Mouse (Mus musculus): Measurements from ENCODE around the gene Olfr1462. TPM values are rescaled to one million over a fixed set of nuclear protein-coding genes. Genes with fewer than 3 reads are reported as not detected.

Olfr1462 gene
- not detected in 2 replicates for polyA plus RNA-seq (2016; fragmentation: Nextera tagmentation; extraction: Ambion mirVana)

DNA sequence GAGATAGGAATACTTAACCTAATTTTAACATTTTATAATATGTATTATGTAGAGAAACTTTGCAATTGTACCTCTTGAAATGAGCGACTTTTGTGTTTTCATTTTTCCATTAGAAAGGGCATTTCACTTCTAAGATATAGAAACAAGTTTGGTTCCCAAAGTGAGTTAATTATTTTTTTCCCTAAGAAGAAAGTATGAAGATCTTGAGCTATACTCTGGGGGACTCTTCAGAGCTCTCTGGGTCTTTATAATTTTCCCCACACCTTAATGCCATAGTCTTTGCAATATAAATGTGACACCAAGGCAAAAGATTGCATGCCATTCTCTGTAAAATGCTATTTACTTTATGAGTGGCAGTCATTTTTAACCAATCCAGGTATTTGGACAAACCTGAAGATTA is at the start of gene Olfr1462:
Gene Olfr1462, plus strand, starts transcription at position 301 of the 400 bp plus-strand sequence.
- Histone ChIP-seq H3K4me2 (no peak within 1 kb of the TSS), H3K36me3 (no peaks in the 10 kb centered on the region), H3K27me3 (no peaks in the 10 kb centered on the region), H3K27ac (no peak within 1 kb of the TSS), H3K4me1 (replicated peaks) (no peaks in the 10 kb centered on the region), H3K4me3 (replicated peaks) (no peak within 1 kb of the TSS), H3K9me3 (peaks cover 19% of the 10 kb centered on the region; the same call in 1 of the 2 replicates), H3K9ac (replicated peaks) (no peak within 1 kb of the TSS)
- no peak for ATAC-seq (ENCODE audit: insufficient number of reproducible peaks, insufficient read depth, low FRiP score, low TSS enrichment, low read depth)
- 76% methylated on average over 1 of the region's 1 CpGs for WGBS

DNA sequence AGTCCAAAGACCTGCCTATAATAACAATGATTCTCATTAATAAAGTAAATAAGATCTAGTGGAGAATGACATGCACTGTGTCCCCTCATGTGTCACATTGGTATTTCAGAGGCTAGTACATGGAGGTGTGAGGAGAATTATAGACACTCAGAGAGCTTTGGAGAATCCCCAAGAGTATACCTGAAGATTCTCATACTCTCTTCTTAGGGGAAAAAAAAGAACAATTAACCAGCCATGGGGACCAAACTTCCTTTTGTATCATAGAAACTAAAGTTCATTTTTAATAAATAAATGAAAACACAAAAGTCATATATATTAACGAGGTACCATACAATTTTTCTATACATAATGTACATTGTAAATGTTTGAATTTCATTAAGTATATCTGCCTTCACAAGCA is 36.1 kb upstream of the Olfr1462 start, which contains the start of gene Olfr1459:
Gene Olfr1459, minus strand, starts transcription at position 101 of the 400 bp plus-strand sequence.
- ATAC-seq (ENCODE audit: insufficient number of reproducible peaks, insufficient read depth, low FRiP score, low TSS enrichment, low read depth): no peak
- no peak within 1 kb of the TSS for H3K27ac ChIP-seq
- peaks cover 30% of the 10 kb centered on the region for H3K9me3 ChIP-seq
- H3K4me1 ChIP-seq (replicated peaks): no peaks in the 10 kb centered on the region
- no peak within 1 kb of the TSS for H3K4me3 ChIP-seq (replicated peaks)
- H3K4me2 ChIP-seq: no peak within 1 kb of the TSS
- H3K36me3 ChIP-seq: no peaks in the 10 kb centered on the region
- no peaks in the 10 kb centered on the region for H3K27me3 ChIP-seq
- H3K9ac ChIP-seq (replicated peaks): no peak within 1 kb of the TSS
- WGBS: 82% methylated on average over 1 of the region's 1 CpGs

DNA sequence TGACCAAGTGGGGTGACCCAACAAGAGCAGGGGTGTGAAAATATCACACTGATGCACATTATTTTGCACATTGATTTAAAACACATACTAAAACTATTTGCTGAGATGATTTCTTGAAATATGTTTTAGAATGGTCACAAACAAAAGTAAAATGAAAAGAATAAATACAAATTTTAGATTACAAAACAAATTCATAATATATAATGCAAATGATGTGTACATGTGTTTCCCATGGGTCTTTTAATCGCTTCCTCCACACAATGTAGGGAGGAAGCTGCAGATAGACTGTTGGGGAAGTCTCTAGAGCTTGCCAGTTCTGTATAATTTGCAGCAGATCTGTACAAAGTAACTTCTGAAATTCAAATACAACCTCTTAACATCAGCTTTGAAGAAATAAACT is 22.8 kb upstream of the Olfr1462 start, which contains the start of gene Olfr1461:
Gene Olfr1461, plus strand, starts transcription at position 301 of the 400 bp plus-strand sequence.
- no peak for ATAC-seq (ENCODE audit: insufficient number of reproducible peaks, insufficient read depth, low FRiP score, low TSS enrichment, low read depth)
- WGBS: 64% methylated on average over 1 of the region's 1 CpGs
- no peak within 1 kb of the TSS for H3K27ac ChIP-seq
- H3K9ac ChIP-seq (replicated peaks): no peak within 1 kb of the TSS
- no peak within 1 kb of the TSS for H3K4me3 ChIP-seq (replicated peaks)
- no peak within 1 kb of the TSS for H3K4me2 ChIP-seq
- no peaks in the 10 kb centered on the region for H3K36me3 ChIP-seq
- H3K27me3 ChIP-seq: no peaks in the 10 kb centered on the region
- no peaks in the 10 kb centered on the region for H3K4me1 ChIP-seq (replicated peaks)
- no peaks in the 10 kb centered on the region for H3K9me3 ChIP-seq

- H3K4me2 ChIP-seq: no peak overlapping the region
- H3K27me3 ChIP-seq: no peaks in the 10 kb centered on the region
- H3K9ac ChIP-seq (replicated peaks): no peak overlapping the region
- no peaks in the 10 kb centered on the region for H3K4me1 ChIP-seq (replicated peaks)
- H3K27ac ChIP-seq: no peak overlapping the region
- 93% methylated on average over 11 of the region's 11 CpGs for WGBS
- H3K36me3 ChIP-seq: no peaks in the 10 kb centered on the region
- ATAC-seq (ENCODE audit: insufficient number of reproducible peaks, insufficient read depth, low FRiP score, low TSS enrichment, low read depth): no peak
- H3K9me3 ChIP-seq: peaks cover 20% of the 10 kb centered on the region
- no peak overlapping the region for H3K4me3 ChIP-seq (replicated peaks)
Observed at GRCm38 (mm10) chr19:13221666-13222065, 36.1 kb downstream of the Olfr1462 start.

GRCm38 (mm10) chr19:13231028-13231427 is 45.5 kb downstream of the Olfr1462 start, which contains the start of gene Olfr1463:
TSS of gene Olfr1463 (plus strand) at chr19:13231328.
- no peaks in the 10 kb centered on the region for H3K4me1 ChIP-seq (replicated peaks)
- no peaks in the 10 kb centered on the region for H3K27me3 ChIP-seq
- H3K9me3 ChIP-seq: peaks cover 24% of the 10 kb centered on the region
- no peak for ATAC-seq (ENCODE audit: insufficient number of reproducible peaks, insufficient read depth, low FRiP score, low TSS enrichment, low read depth)
- H3K9ac ChIP-seq (replicated peaks): no peak within 1 kb of the TSS
- no peak within 1 kb of the TSS for H3K4me3 ChIP-seq (replicated peaks)
- H3K4me2 ChIP-seq: no peak within 1 kb of the TSS
- no peaks in the 10 kb centered on the region for H3K36me3 ChIP-seq
- no peak within 1 kb of the TSS for H3K27ac ChIP-seq

Other genes starting within 250 kb of the Olfr1462 start
- gene Olfr1450, start 235.5 kb upstream of the Olfr1462 start, polyA plus RNA-seq (2016; fragmentation: Nextera tagmentation; extraction: Ambion mirVana): not detected in 2 replicates
- gene Olfr1451, start 190.7 kb upstream of the Olfr1462 start, polyA plus RNA-seq (2016; fragmentation: Nextera tagmentation; extraction: Ambion mirVana): not detected in 2 replicates
- gene Olfr1453, start 157.4 kb upstream of the Olfr1462 start, polyA plus RNA-seq (2016; fragmentation: Nextera tagmentation; extraction: Ambion mirVana): not detected in 2 replicates
- gene Olfr1454, start 125.1 kb upstream of the Olfr1462 start, polyA plus RNA-seq (2016; fragmentation: Nextera tagmentation; extraction: Ambion mirVana): not detected in 2 replicates
- gene Olfr1457, start 87.8 kb upstream of the Olfr1462 start, polyA plus RNA-seq (2016; fragmentation: Nextera tagmentation; extraction: Ambion mirVana): not detected in 2 replicates
- not detected in 2 replicates for gene Olfr1458, start 79.0 kb upstream of the Olfr1462 start, polyA plus RNA-seq (2016; fragmentation: Nextera tagmentation; extraction: Ambion mirVana)
- not detected in 2 replicates for gene Olfr1459, start 36.2 kb upstream of the Olfr1462 start, polyA plus RNA-seq (2016; fragmentation: Nextera tagmentation; extraction: Ambion mirVana)
- gene Olfr1461, start 22.7 kb upstream of the Olfr1462 start, polyA plus RNA-seq (2016; fragmentation: Nextera tagmentation; extraction: Ambion mirVana): not detected in 2 replicates
- not detected in 2 replicates for gene Olfr1463, start 45.6 kb downstream of the Olfr1462 start, polyA plus RNA-seq (2016; fragmentation: Nextera tagmentation; extraction: Ambion mirVana)
- gene Olfr1465, start 129.8 kb downstream of the Olfr1462 start, polyA plus RNA-seq (2016; fragmentation: Nextera tagmentation; extraction: Ambion mirVana): not detected in 2 replicates
- not detected in 2 replicates for gene Olfr1466, start 153.1 kb downstream of the Olfr1462 start, polyA plus RNA-seq (2016; fragmentation: Nextera tagmentation; extraction: Ambion mirVana)
- not detected in 2 replicates for gene Olfr1467, start 176.5 kb downstream of the Olfr1462 start, polyA plus RNA-seq (2016; fragmentation: Nextera tagmentation; extraction: Ambion mirVana)
- gene Olfr1469, start 222.1 kb downstream of the Olfr1462 start, polyA plus RNA-seq (2016; fragmentation: Nextera tagmentation; extraction: Ambion mirVana): not detected in 2 replicates

Data from limb, embryonic 12.5 days (tissue).